Mouse (Mus musculus) ES-Bruce4 (cell line): ENCODE data around the gene Slc4a3. TPM values are rescaled to one million over a fixed set of nuclear protein-coding genes. Genes with fewer than 3 reads are reported as not detected.

Experiments used
- H3K27ac ChIP-seq: 2 replicates; pipeline ENCODE4 v1.5.1; 2012; ENCODE audit warnings: low read length, inconsistent platforms; ENCODE audit not compliant: insufficient read depth
- H3K27me3 ChIP-seq: 2 replicates; pipeline ENCODE4 v1.6.1; 2012; ENCODE audit warnings: mild to moderate bottlenecking, low read length, inconsistent platforms; ENCODE audit not compliant: control insufficient read depth, poor library complexity, insufficient read depth, severe bottlenecking
- H3K36me3 ChIP-seq: 2 replicates; pipeline ENCODE4 v1.6.1; 2012; ENCODE audit warnings: inconsistent platforms, mild to moderate bottlenecking, low read length, moderate library complexity; ENCODE audit not compliant: control insufficient read depth, poor library complexity, insufficient read depth, severe bottlenecking
- H3K4me1 ChIP-seq: one replicate; pipeline ENCODE4 v1.8.1; 2011; ENCODE audit warnings: low read length; ENCODE audit not compliant: control insufficient read depth, insufficient read depth
- H3K4me3 ChIP-seq: 2 replicates; pipeline ENCODE4 v1.5.1; 2011; ENCODE audit warnings: low read depth, mild to moderate bottlenecking, low read length
- H3K9ac ChIP-seq: 2 replicates; pipeline ENCODE4 v1.6.1; 2012; ENCODE audit warnings: low read depth, mild to moderate bottlenecking, inconsistent platforms; ENCODE audit not compliant: poor library complexity, severe bottlenecking
- H3K9me3 ChIP-seq: replicated peaks from 2 replicates; pipeline ENCODE4 v1.6.1; 2012; ENCODE audit warnings: mild to moderate bottlenecking, low read length, inconsistent platforms; ENCODE audit not compliant: control insufficient read depth, poor library complexity, insufficient read depth, severe bottlenecking
- CTCF ChIP-seq: IDR thresholded peaks from one replicate; pipeline ENCODE4 v1.8.1; 2011; ENCODE audit warnings: low read depth, low read length
- EP300 ChIP-seq: IDR thresholded peaks from 2 replicates; pipeline ENCODE4 v1.6.1; 2011; ENCODE audit warnings: low read depth, low read length; ENCODE audit not compliant: insufficient read depth
- POLR2A ChIP-seq: IDR thresholded peaks from one replicate; pipeline ENCODE4 v1.8.1; 2011; ENCODE audit warnings: low read length; ENCODE audit not compliant: insufficient read depth
- polyA plus RNA-seq: library from polyadenylated mRNA; stranded (reverse); fragments of >200 nt; gene quantifications from 2 replicates; pipeline ENCODE4 v1.2.4, GENCODE M21; 2011; ENCODE audit warnings: low read depth; ENCODE audit not compliant: missing spikeins, insufficient read depth, insufficient read length

Gene Slc4a3
- polyA plus RNA-seq, 1 experiment, result 6.6 TPM

DNA sequence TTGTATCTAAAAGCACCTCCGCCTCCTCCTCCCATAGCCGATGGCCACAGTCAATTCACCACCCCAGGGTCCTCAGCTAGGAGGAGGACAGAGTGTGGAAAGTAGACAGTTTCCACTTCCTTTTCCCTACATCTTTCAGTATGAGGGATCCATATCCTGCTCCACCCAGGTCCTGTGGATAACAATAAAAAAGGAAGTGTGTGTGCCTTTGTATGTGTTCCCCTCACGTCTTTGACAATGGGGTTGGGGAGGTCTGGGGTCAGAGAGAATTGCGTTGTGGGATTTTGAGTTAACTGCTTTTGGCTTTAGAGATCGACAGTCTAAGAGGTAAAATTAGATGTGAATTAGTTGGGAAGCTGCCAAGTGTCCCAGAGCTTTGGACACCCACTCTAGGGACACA lies 35.9 kb upstream of the Slc4a3 start:
- Histone ChIP-seq H3K9ac (peak overlapping the region; percentile 50), H3K36me3 (no peaks in the 10 kb centered on the region), H3K4me1 (peaks cover 15% of the 10 kb centered on the region), H3K4me3 (peak overlapping the region; percentile 35), H3K27me3 (no peaks in the 10 kb centered on the region), H3K9me3 (no peaks in the 10 kb centered on the region), H3K27ac (peak overlapping the region; percentile 12)
- TF ChIP-seq EP300 (no peak), POLR2A (no peak), CTCF (no peak)

DNA sequence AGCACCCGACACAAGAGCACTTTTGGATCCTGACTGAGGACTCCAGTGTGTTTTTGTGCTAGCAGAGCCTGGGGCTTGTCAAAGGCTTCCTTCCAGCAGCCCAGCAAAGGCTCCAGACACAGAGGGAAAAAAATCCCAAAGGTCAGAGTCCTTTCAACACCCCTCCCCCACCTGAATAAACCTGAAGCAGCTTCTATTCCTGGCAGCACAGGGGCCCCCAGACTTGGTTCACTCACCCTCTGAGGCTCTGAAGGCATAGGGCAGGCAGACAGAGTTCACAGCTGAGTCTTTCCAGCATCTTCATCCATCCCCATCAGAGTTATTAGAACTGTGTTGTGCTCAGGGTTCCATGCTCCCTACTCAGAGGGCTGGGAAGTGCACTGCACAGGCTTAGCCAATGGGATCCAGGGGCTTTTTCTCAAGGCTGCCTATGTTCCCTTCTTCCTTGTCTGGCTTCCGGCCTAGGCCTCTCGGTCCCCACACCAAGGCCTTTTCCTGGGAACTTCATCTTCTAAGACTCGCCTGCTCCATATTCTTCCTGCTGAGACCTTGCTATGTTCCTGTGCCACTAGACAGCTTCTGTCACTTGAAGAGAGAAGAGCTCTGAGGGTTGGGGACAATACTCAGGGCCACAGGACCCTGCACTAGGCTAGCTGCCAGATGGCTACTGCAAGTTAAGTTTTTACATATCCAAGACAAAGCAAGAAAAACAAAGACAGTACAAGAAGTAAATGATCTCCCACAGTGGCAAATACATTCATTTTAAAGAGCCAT lies 34.4 kb upstream of the Slc4a3 start:
- H3K27ac ChIP-seq, result peak overlapping the region; percentile 95

DNA sequence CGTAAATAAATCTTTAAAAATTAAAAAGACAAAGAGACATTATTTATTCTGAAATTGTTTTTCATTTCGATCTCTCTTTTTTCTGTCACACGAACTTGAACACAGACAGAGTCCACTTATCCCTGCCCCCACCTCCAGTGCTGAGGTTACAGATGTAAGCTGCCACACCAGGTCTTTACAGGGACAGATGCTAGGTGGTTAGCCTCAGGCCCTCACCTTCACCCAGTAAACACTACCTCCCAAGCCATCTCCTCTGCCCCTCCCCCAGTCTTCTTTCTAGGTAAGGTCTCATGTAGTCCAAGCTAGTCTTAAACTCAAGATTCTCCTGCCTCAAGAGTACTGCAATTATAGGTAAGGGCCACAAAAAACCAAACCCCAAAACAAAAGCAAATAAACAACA lies 33.5 kb upstream of the Slc4a3 start:
- H3K9ac ChIP-seq, result no peak overlapping the region
- H3K36me3 ChIP-seq, result no peaks in the 10 kb centered on the region
- H3K4me1 ChIP-seq, result peaks cover 15% of the 10 kb centered on the region
- no peak for TF ChIP-seq CTCF
- TF ChIP-seq EP300, result peak; percentile 96
- H3K27me3 ChIP-seq, result no peaks in the 10 kb centered on the region
- H3K9me3 ChIP-seq, result no peaks in the 10 kb centered on the region
- H3K27ac ChIP-seq, result peak overlapping the region; percentile 95
- no peak overlapping the region for H3K4me3 ChIP-seq

More for the DNA sequence above, 34.4 kb upstream of the Slc4a3 start:
- no peaks in the 10 kb centered on the region for H3K36me3 ChIP-seq
- TF ChIP-seq EP300, result peak; percentile 61; the same call in 1 of the 2 replicates
- TF ChIP-seq POLR2A, result no peak
- no peak for TF ChIP-seq CTCF
- peaks cover 16% of the 10 kb centered on the region for H3K4me1 ChIP-seq
- H3K9me3 ChIP-seq, result no peaks in the 10 kb centered on the region
- no peak overlapping the region for H3K9ac ChIP-seq
- H3K27me3 ChIP-seq, result no peaks in the 10 kb centered on the region
- H3K4me3 ChIP-seq, result no peak overlapping the region

DNA sequence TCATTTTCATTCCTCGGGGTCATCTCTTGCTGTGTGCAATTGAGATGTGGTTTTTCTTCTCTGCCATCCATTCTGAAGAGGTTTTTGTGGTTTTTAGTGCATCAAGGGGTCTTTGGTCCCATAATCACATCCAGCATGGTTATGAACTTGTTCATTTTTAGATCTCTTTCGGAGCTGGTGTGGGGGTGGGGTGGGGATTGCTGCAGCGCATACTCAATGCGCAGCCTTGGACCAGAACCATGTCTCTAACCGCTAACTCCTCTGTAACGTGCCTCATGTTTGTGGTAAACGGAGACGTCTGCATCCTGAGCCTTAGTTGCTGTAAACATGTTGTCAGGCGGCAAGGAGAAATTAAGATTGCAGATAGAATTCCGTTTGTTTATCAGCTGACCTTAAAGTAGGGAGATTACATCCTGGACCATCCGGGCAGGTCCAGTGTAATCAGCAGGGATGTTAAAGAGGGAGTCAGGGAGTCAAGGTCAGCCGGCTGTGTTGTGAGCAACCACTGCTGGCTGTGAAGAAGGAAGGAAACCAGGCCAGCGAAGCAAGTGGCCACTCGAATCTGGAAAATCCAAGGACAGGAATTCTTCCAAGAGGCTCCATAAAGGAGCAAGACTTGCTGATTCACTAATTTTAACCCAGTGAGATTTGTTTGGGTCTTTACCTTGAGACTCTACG lies 29.2 kb upstream of the Slc4a3 start:
- peaks cover 7% of the 10 kb centered on the region for H3K4me1 ChIP-seq
- H3K27ac ChIP-seq, result peak overlapping the region; percentile 68; the same call in 1 of the 2 replicates
- no peak overlapping the region for H3K9ac ChIP-seq
- no peaks in the 10 kb centered on the region for H3K9me3 ChIP-seq
- no peak overlapping the region for H3K4me3 ChIP-seq
- TF ChIP-seq POLR2A, result no peak
- no peaks in the 10 kb centered on the region for H3K27me3 ChIP-seq
- H3K36me3 ChIP-seq, result no peaks in the 10 kb centered on the region

DNA sequence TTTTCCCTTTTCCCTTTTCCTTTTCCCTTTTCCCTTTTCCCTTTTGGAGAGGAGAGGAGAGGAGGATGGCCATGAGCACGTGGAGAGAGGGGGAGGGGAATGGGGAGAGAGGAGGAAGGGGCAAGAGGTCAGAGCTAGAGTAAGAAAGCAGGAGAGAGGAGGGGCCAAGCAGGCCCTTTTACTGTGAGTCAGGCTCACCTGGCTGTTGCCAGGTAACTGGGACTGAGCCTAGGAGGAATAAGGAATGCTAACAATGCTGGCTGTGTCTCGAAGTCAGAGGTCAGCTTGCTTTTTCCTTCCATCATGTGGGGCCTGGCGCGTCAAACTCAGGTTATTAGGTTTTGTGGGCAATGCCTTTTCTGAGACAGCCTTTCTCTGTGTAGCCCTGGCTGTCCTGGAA lies 28.1 kb upstream of the Slc4a3 start:
- Histone ChIP-seq H3K9ac (peak overlapping the region; percentile 41), H3K4me3 (no peak overlapping the region), H3K36me3 (no peaks in the 10 kb centered on the region), H3K4me1 (peaks cover 5% of the 10 kb centered on the region), H3K9me3 (no peaks in the 10 kb centered on the region), H3K27me3 (no peaks in the 10 kb centered on the region), H3K27ac (peak overlapping the region; percentile 79)
- TF ChIP-seq CTCF, result no peak
- TF ChIP-seq EP300, result peak; percentile 70; the same call in 1 of the 2 replicates
- no peak for TF ChIP-seq POLR2A

DNA sequence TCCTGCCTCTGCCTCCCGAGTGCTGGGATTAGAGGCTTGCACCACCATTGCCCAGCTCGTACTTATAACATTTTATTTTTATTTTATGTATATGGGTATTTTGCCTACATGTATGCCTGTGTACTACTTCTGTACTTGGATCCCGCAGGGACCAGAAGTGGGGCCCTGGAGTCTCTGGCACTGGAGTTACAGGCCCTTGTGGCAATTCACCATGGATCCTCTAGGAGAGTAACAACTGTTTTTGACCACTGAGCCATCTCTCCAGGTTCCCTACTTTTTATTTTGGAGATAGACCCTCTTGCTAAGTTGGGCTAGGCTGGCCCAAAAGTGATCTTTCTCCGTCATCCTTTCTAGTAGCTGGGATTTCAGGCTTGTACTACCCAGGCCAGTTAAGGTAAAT lies 27.6 kb upstream of the Slc4a3 start:
- H3K4me3 ChIP-seq, result no peak overlapping the region
- no peaks in the 10 kb centered on the region for H3K27me3 ChIP-seq
- peak overlapping the region; percentile 41 for H3K9ac ChIP-seq
- H3K4me1 ChIP-seq, result peaks cover 5% of the 10 kb centered on the region
- TF ChIP-seq EP300, result no peak
- no peak for TF ChIP-seq CTCF
- no peak for TF ChIP-seq POLR2A
- no peaks in the 10 kb centered on the region for H3K9me3 ChIP-seq
- peak overlapping the region; percentile 79 for H3K27ac ChIP-seq
- no peaks in the 10 kb centered on the region for H3K36me3 ChIP-seq
